Mouse (Mus musculus) embryo, embryonic 10.5 days (tissue): ENCODE results near the gene Krtap4-6.
"Not testable (repeated sequence)": the region's sequence is repeated elsewhere in the genome, so short reads cannot be mapped to it uniquely, and the experiment has no call there.

Experiments
- DNase-seq: peaks from one replicate; pipeline ENCODE4 v3.0.0-alpha.2; 2015; ENCODE audit warnings: low spot score

The Krtap4-6 gene

GRCm38 (mm10) chr11:99665860-99666259 is at the start of gene Krtap4-6:
Krtap4-6 (minus strand) TSS chr11:99665960.
- no peak for DNase-seq

DNA sequence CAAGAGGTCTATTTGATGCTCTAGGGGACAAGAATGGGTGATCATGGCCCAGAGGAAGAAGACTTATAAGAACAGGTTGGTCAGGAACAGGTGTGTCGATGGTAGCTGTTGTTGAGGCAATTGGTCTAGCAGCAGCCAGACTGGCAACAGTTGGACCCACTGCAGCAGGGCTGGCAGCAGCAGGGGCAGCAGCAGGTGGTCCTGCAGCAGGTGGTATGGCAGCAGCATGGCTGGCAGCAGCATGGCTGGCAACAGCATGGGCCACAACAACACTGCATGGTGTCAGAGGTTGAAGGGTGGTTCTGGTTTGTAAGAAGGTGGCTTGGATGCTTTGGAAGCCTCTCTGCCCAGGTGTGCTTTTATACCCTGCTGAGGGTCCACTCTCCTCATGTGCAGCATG is 24.7 kb upstream of the Krtap4-6 start, which contains the start of gene Gm14190:
Gene Gm14190 (minus strand): TSS at position 278 of the 400 bp plus-strand sequence.
- DNase-seq, result no peak

DNA sequence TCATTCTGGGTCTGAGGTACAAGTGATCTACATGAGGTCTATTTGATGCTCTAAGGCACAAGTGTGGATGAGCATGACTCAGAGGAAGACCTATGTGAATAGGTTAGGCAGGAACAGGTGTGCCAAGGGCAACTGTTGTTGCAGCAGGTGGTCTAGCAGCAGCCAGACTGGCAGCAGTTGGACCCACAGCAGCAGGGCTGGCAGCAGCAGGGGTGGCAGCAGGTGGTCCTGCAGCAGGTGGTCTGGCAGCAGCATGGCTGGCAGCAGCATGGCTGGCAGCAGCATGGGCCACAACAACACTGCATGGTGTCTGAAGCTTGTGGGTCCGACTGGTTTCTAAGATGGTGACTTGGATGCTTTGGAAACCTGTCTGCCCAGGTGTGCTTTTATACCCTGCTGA is 19.5 kb upstream of the Krtap4-6 start:
- DNase-seq, result not testable (repeated sequence)

GRCm38 (mm10) chr11:99683481-99683880 is 17.7 kb upstream of the Krtap4-6 start:
- DNase-seq, result no peak

- no peak for DNase-seq
These were observed 3.0 kb downstream of the Krtap4-6 start for GRCm38 (mm10) chr11:99662802-99663201.

- no peak for DNase-seq
These were observed 6.5 kb downstream of the Krtap4-6 start for GRCm38 (mm10) chr11:99659256-99659655.

GRCm38 (mm10) chr11:99658467-99659010 is 7.2 kb downstream of the Krtap4-6 start, which contains the start of gene Gm11563:
Gm11563 (minus strand) TSS chr11:99658960.
- DNase-seq, result not testable (repeated sequence)

- DNase-seq, result no peak
These were observed 8.7 kb downstream of the Krtap4-6 start for GRCm38 (mm10) chr11:99657051-99657450.

- no peak for DNase-seq
These were observed 15.6 kb downstream of the Krtap4-6 start, which contains the start of gene Gm11555 for GRCm38 (mm10) chr11:99650136-99650535. Gm11555 (minus strand) TSS chr11:99650236.

DNA sequence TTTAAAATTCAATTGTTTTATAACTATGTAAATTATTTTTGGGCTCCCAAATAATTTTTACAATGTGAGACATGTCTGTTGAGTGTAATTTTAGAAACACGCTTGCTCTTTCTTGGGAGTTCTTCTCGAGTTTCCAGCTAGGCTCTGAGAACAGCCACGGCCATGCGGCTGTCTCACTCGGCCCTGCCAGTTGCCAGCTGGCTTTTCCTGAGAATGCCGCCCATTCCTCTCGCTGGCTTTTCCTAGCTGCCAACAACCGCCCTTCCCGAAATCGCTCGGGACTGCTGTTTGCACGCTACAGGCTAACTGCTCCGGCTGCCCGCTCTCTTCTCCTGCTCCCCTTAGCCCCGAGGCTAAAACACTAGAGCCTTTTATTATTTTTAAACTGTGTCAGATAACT is 19.3 kb downstream of the Krtap4-6 start:
- no peak for DNase-seq

GRCm38 (mm10) chr11:99644351-99644750 is 21.4 kb downstream of the Krtap4-6 start:
- DNase-seq, result no peak

DNA sequence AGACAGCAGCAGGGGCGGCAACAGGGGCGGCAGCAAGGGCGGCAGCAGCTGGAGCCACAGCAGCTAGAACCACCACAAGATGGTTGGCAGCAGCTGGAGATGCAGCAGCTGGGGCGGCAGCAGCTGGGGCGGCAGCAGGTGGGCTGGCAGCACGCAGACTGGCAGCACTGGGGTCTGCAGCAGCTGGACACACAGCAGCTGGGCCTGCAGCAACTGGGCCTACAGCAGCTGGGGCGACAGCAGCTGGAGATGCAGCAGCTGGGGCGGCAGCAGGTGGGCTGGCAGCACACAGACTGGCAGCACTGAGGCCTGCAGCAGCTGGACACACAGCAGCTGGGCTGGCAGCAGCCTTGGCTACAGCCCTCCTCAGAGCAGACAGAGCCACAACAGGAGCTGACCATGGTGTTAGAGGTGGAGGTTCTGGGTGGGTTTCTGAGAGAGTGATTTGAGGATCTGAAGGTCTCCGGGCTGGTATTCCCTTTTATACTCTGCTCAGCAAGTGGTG is 22.1 kb downstream of the Krtap4-6 start, which contains the start of gene Krtap4-7:
Gene Krtap4-7 (minus strand): TSS at position 455 of the 505 bp plus-strand sequence.
- not testable (repeated sequence) for DNase-seq

DNA sequence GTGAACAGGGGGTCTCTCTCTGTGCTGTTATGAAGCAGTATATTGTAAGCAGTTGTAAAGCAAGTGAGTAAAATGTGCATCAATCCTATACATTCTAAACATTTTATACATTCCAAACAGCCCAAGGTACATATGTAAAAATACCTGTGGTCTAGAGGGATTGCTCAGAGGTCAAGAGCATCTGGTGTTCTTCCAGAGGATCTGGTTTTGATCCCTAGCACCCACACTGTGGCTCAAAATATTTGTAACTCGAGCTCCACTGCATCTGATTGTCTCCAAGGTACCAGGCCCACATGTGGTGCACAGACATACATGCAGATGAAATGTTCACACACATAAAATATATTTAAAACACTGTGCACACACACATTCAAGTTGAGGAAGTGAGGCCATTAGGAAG is 24.8 kb downstream of the Krtap4-6 start:
- no peak for DNase-seq

GRCm38 (mm10) chr11:99637086-99637485 is 28.7 kb downstream of the Krtap4-6 start:
- no peak for DNase-seq

DNA sequence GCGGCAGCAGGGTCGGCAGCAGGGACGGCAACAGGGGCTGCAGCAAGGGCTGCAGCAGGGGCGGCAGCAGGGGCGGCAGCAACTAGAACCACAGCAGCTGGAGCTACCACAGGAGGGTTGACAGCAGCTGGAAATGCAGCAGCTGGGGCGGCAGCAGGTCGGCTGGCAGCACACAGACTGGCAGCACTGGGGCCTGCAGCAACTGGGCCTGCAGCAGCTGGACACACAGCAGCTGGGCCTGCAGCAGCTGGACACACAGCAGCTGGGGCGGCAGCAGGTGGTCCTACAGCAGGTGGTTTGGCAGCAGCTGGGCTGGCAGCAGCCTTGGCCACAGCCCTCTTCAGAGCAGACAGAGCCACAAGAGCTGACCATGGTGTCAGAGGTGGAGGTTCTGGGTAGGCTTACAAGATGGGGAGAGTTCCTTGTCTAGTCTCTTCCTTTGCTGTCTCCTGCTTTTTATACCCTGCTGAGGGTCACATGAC is 31.1 kb downstream of the Krtap4-6 start, which contains the start of gene Krtap4-2:
Gene Krtap4-2 (minus strand): TSS at position 432 of the 482 bp plus-strand sequence.
- no peak for DNase-seq

DNA sequence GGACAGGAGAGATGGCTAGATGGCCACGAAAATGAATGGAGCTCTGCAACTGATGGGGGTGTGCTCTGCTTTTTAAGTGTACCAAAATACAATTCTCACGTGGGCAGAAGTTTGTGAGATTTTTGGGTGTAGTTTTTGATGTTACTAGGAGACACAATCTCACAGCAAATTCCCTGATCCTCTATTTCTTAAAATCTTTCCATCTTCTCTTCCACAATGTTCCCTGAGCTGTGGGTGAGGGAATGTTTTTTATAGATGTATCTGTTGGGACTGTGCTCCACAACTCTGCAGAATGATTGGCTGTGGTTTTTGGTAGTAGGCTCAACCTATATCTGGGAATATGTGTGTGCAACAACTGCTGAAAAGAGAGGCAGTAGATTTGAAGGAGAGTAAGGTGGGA is 32.5 kb downstream of the Krtap4-6 start:
- no peak for DNase-seq

DNA sequence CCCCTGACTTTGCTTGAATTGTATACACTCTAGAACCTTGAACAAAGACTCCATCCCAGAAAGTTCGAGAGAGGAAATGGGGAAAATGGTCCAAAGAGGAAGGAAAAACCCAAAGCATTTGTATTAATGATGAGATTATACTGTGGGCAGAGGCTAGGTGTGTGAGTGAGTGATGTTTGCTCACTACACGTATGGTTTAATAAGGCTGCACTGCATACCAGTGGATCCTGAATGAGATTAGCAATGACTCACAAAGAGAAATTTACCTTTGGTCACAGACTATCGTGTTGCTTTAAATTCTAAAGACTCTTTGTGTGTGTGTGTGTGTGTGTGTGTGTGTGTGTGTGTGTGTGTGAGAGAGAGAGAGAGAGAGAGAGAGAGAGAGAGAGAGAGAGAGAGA is 34.9 kb downstream of the Krtap4-6 start:
- no peak for DNase-seq

- no peak for DNase-seq
These were observed 37.6 kb downstream of the Krtap4-6 start, which contains the start of gene Krtap4-1 for GRCm38 (mm10) chr11:99628138-99628537. Krtap4-1 (minus strand) TSS chr11:99628238.

GRCm38 (mm10) chr11:99620335-99620734 is 45.4 kb downstream of the Krtap4-6 start, which contains the start of gene Gm11562:
Gm11562 (minus strand) TSS chr11:99620435.
- DNase-seq, result no peak
